Comparison of ENCODE assay signal across 9 mouse cellular contexts in genomic region chr16:46496889-46497685, GRCm38 (mm10). TPM values are rescaled to one million over a fixed set of nuclear protein-coding genes. Genes with fewer than 3 reads are reported as not detected.
DNase-seq lines count a peak whose midpoint lies in the region; ATAC-seq and TF ChIP-seq lines count a peak whose summit lies in the region.
"Had no signal": no experiment of that assay in that cellular context is flagged by ENCODE, and none has a peak within 500 bp of the region (broad histone marks: within the 10 kb centered on the region; RNA-seq: fewer than 3 reads in every experiment).

No protein-coding gene starts in this region.

- H3K4me1 ChIP-seq in forebrain, embryonic 13.5 days: peaks cover 24% of the 10 kb centered on the region
- H3K4me1 ChIP-seq in heart, postnatal 0 days (ENCODE audit: control insufficient read depth, insufficient read depth): peaks cover 16% of the 10 kb centered on the region
- H3K4me1 ChIP-seq in liver, embryonic 12.5 days: peaks cover 8% of the 10 kb centered on the region
- H3K4me1 ChIP-seq in neural tube, embryonic 11.5 days (ENCODE audit: control insufficient read depth, insufficient read depth, low read length): peaks cover 8% of the 10 kb centered on the region

- H3K9ac ChIP-seq in forebrain, embryonic 13.5 days: peak overlapping the region; percentile 94
- peak overlapping the region; percentile 93 for H3K9ac ChIP-seq in heart, postnatal 0 days (replicated peaks; ENCODE audit: low read depth, low read length)
- peak overlapping the region; percentile 65 for H3K9ac ChIP-seq in liver, embryonic 12.5 days
- H3K9ac ChIP-seq in neural tube, embryonic 11.5 days (ENCODE audit: low read length): peak overlapping the region; percentile 96

- TF ChIP-seq EP300 in heart, postnatal 0 days (IDR thresholded peaks at IDR 0.05; ENCODE audit: low read depth): peak; percentile 30; the same call in 1 of the 2 replicates

- no peak for TF ChIP-seq CTCF in heart, postnatal 0 days (IDR thresholded peaks at IDR 0.05; ENCODE audit: low read depth)

- peak; percentile 58 for DNase-seq in CD4-positive helper T cell, adult 2 months (ENCODE audit: low read depth, low spot score)
- peak; percentile 39 for DNase-seq in c-Kit-positive CD71-negative TER-119-negative erythroid progenitor cells, embryonic 14.5 days (ENCODE audit: low read depth)
- DNase-seq in heart, postnatal 0 days (ENCODE audit: low spot score): peak; percentile 89
- peak; percentile 96 to 98 for DNase-seq in kidney, postnatal 25 days
- peak; percentile 97 for DNase-seq in neural tube, embryonic 11.5 days (ENCODE audit: low spot score)
- peak; percentile 83 for DNase-seq in telencephalon, adult 2 months (ENCODE audit: low read depth, low spot score)

- peak; percentile 95 for ATAC-seq in forebrain, embryonic 13.5 days
- peak; percentile 91 for ATAC-seq in heart, postnatal 0 days (ENCODE audit: insufficient read depth, low read depth)
- ATAC-seq in liver, embryonic 12.5 days: peak; percentile 88
- ATAC-seq in neural tube, embryonic 11.5 days (ENCODE audit: insufficient read depth, low FRiP score, low TSS enrichment): peak; percentile 95

- peak overlapping the region; percentile 87 for H3K4me3 ChIP-seq in forebrain, embryonic 13.5 days
- H3K4me3 ChIP-seq in heart, postnatal 0 days (ENCODE audit: low read depth, low read length): peak overlapping the region; percentile 98
- peak overlapping the region; percentile 64 for H3K4me3 ChIP-seq in liver, embryonic 12.5 days
- H3K4me3 ChIP-seq in neural tube, embryonic 11.5 days (ENCODE audit: low read depth, low read length): peak overlapping the region; percentile 91

- 0% methylated on average over 42 of the region's 78 CpGs for WGBS in forebrain, embryonic 13.5 days
- WGBS in heart, postnatal 0 days: under 1% methylated on average over 39 of the region's 78 CpGs
- under 1% methylated on average over 70 of the region's 78 CpGs for WGBS in liver, embryonic 12.5 days (ENCODE audit: insufficient replicate concordance)
- WGBS in neural tube, embryonic 11.5 days: 0% methylated on average over 26 of the region's 78 CpGs

- H3K27ac ChIP-seq in forebrain, embryonic 13.5 days: peak overlapping the region; percentile 92
- H3K27ac ChIP-seq in heart, postnatal 0 days (ENCODE audit: low read depth): peak overlapping the region; percentile 97
- H3K27ac ChIP-seq in liver, embryonic 12.5 days: peak overlapping the region; percentile 84
- peak overlapping the region; percentile 93 for H3K27ac ChIP-seq in neural tube, embryonic 11.5 days (ENCODE audit: low read depth, low read length)

- 0 out of 2 replicates have a peak, but pooled peaks cover 2% of the 10 kb centered on the region for H3K9me3 ChIP-seq in forebrain, embryonic 13.5 days (replicated peaks)
- no peaks in the 10 kb centered on the region for H3K9me3 ChIP-seq in heart, postnatal 0 days (replicated peaks; ENCODE audit: control insufficient read depth, low read length)
- H3K9me3 ChIP-seq in liver, embryonic 12.5 days (replicated peaks): no peaks in the 10 kb centered on the region
- H3K9me3 ChIP-seq in neural tube, embryonic 11.5 days (ENCODE audit: control insufficient read depth, low read length): no peaks in the 10 kb centered on the region

- H3K27me3 ChIP-seq in forebrain, embryonic 13.5 days: no peaks in the 10 kb centered on the region
- H3K27me3 ChIP-seq in heart, postnatal 0 days (ENCODE audit: control insufficient read depth, insufficient read depth, low read length): no peaks in the 10 kb centered on the region
- peaks cover 48% of the 10 kb centered on the region for H3K27me3 ChIP-seq in liver, embryonic 12.5 days (replicated peaks)
- H3K27me3 ChIP-seq in neural tube, embryonic 11.5 days (ENCODE audit: control insufficient read depth, insufficient read depth, low read length): no peaks in the 10 kb centered on the region

- 0 out of 2 replicates have a peak, but pooled peaks cover under 1% of the 10 kb centered on the region for H3K36me3 ChIP-seq in forebrain, embryonic 13.5 days (ENCODE audit: poor library complexity, severe bottlenecking)
- no peaks in the 10 kb centered on the region for H3K36me3 ChIP-seq in heart, postnatal 0 days (replicated peaks; ENCODE audit: control insufficient read depth, insufficient read depth, low read length)
- no peaks in the 10 kb centered on the region for H3K36me3 ChIP-seq in liver, embryonic 12.5 days
- H3K36me3 ChIP-seq in neural tube, embryonic 11.5 days (ENCODE audit: control insufficient read depth, insufficient read depth, low read length): no peaks in the 10 kb centered on the region

- H3K4me2 ChIP-seq in forebrain, embryonic 13.5 days: peak overlapping the region; percentile 83
- peak overlapping the region; percentile 90 for H3K4me2 ChIP-seq in heart, postnatal 0 days (ENCODE audit: low read depth, low read length)
- peak overlapping the region; percentile 78 for H3K4me2 ChIP-seq in liver, embryonic 12.5 days
- peak overlapping the region; percentile 84 for H3K4me2 ChIP-seq in neural tube, embryonic 11.5 days (ENCODE audit: low read depth)

RNA-seq across cellular contexts. Expression of gene Nectin3, which starts 1.2 kb away (rescaled TPM):
- 16.4 and 17.4 TPM in 2 replicates for polyA plus RNA-seq in forebrain, embryonic 13.5 days (2015; fragmentation: Nextera tagmentation; extraction: Ambion mirVana)
- 25.7 and 28.7 TPM in 2 replicates for total RNA-seq in heart, postnatal 0 days (2014; rRNA removed; ENCODE audit: low replicate concordance)
- polyA plus RNA-seq in heart, postnatal 0 days (2015; fragmentation: Nextera tagmentation; extraction: Ambion mirVana): 8.6 and 9.6 TPM in 2 replicates
- polyA plus RNA-seq in liver, embryonic 12.5 days (2016; fragmentation: Nextera tagmentation; extraction: Ambion mirVana): 8.5 and 8.9 TPM in 2 replicates
- polyA plus RNA-seq in neural tube, embryonic 11.5 days (2014; fragmentation: Nextera tagmentation; extraction: Ambion mirVana): 40.5 and 43.4 TPM in 2 replicates
- total RNA-seq: MEL had no signal

Comparison
In these comparisons a context has a peak if more than half of its experiments do, and no peak if none do; other contexts are left out.
1. Peak in every context shown above with its lines: DNase-seq, ATAC-seq, H3K4me3 ChIP-seq and H3K27ac ChIP-seq.
2. DNase-seq: peak in every context shown above with its lines; median percentile 97 in kidney, postnatal 25 days; 97 in neural tube, embryonic 11.5 days; 89 in heart, postnatal 0 days; 83 in telencephalon, adult 2 months; 58 in CD4-positive helper T cell, adult 2 months; 39 in c-Kit-positive CD71-negative TER-119-negative erythroid progenitor cells, embryonic 14.5 days.